Mouse (Mus musculus) hindbrain, postnatal 0 days (tissue): ENCODE results near the gene Gm9603. TPM values are rescaled to one million over a fixed set of nuclear protein-coding genes. Genes with fewer than 3 reads are reported as not detected.
"Not testable (repeated sequence)": the region's sequence is repeated elsewhere in the genome, so short reads cannot be mapped to it uniquely, and the experiment has no call there.

Experiments
- ATAC-seq: fragments of 200-750 bp; cut with Nextera tagmentation; 2 replicates; pipeline ENCODE4 v1.8.0; 2017; ENCODE audit warnings: mild to moderate bottlenecking, moderate TSS enrichment, moderate library complexity
- DNase-seq: peaks from one replicate; pipeline ENCODE4 v3.0.0-alpha.2; 2015; ENCODE audit warnings: low spot score
- H3K27ac ChIP-seq: fragments of 300-500 bp; sonication (generic); 2 replicates; pipeline ENCODE4 v1.5.1; 2014; ENCODE audit warnings: mild to moderate bottlenecking
- H3K27me3 ChIP-seq: fragments of 300-500 bp; sonication (generic); 2 replicates; pipeline ENCODE4 v1.6.1; 2014; ENCODE audit warnings: low read length, mixed read lengths; ENCODE audit not compliant: insufficient read depth
- H3K36me3 ChIP-seq: fragments of 300-500 bp; sonication (generic); 2 replicates; pipeline ENCODE4 v1.6.1; 2014; ENCODE audit warnings: low read length, mixed read lengths; ENCODE audit not compliant: insufficient read depth
- H3K4me1 ChIP-seq: fragments of 300-500 bp; sonication (generic); 2 replicates; pipeline ENCODE4 v1.6.1; 2014; ENCODE audit warnings: antibody characterized with exemption, low read length, mixed read lengths; ENCODE audit not compliant: insufficient read depth
- H3K4me2 ChIP-seq: fragments of 300-500 bp; sonication (generic); 2 replicates; pipeline ENCODE4 v1.6.1; 2014; ENCODE audit warnings: low read depth, mild to moderate bottlenecking, low read length, moderate library complexity, mixed read lengths
- H3K4me3 ChIP-seq: fragments of 300-500 bp; sonication (generic); 2 replicates; pipeline ENCODE4 v1.5.1; 2014; ENCODE audit warnings: low read length
- H3K9ac ChIP-seq: fragments of 300-500 bp; sonication (generic); replicated peaks from 2 replicates; pipeline ENCODE4 v1.6.1; 2014; ENCODE audit warnings: mild to moderate bottlenecking, low read length, moderate library complexity, mixed read lengths
- H3K9me3 ChIP-seq: fragments of 300-500 bp; sonication (generic); 2 replicates; pipeline ENCODE4 v1.6.1; 2016; ENCODE audit warnings: low read length, mixed read lengths
- WGBS: fragments of 180-500 bp; shearing (Covaris S2); extraction: QIAGEN DNeasy Blood & Tissue Kit; methylation state at CpG from one replicate; pipeline ENCODE4 v1.1.7; 2014; 5-methylcytosine and 5-hydroxymethylcytosine counted together
- polyA plus RNA-seq: library from polyadenylated mRNA; unstranded; fragments of >200 nt; fragmentation: Nextera tagmentation; extraction: Ambion mirVana; gene quantifications from 2 replicates; pipeline ENCODE4 v1.2.1, GENCODE M21; 2015
- total RNA-seq: library from RNA; depleted of rRNA; stranded (reverse); fragments of >200 nt; gene quantifications from 2 replicates; pipeline ENCODE4 v1.2.3, GENCODE M21; 2014; rRNA removed

Gm9603 gene
- total RNA-seq, result not detected in 2 replicates
- polyA plus RNA-seq, result not detected in 2 replicates

DNA sequence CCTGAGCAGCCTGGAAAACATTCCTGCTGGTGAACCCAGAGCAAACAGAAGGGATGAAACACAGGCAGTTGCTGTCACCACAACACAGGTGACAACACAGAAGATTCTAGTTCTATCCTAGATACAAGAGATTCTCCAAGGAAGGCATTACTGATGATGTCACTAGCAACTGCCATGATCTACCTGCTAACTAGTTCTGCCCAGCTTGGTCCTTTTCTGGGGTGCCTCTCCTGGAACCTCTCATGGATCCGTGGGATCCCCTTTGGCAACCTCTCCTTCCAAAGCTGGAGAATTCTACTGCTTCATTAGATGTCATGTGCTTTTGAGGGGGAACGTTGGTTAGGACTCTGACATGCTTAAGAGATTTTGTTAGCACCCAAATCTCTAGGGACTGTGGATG is at the start of gene Gm9603:
Gene Gm9603 (minus strand): TSS at position 101 of the 400 bp plus-strand sequence.
- WGBS, result no CpG with 5 or more reads among the region's 2 CpGs
- not testable (repeated sequence) for H3K4me2 ChIP-seq, DNase-seq, H3K27me3 ChIP-seq, H3K9me3 ChIP-seq, ATAC-seq, H3K4me3 ChIP-seq, H3K36me3 ChIP-seq, H3K27ac ChIP-seq, H3K4me1 ChIP-seq, H3K9ac ChIP-seq

DNA sequence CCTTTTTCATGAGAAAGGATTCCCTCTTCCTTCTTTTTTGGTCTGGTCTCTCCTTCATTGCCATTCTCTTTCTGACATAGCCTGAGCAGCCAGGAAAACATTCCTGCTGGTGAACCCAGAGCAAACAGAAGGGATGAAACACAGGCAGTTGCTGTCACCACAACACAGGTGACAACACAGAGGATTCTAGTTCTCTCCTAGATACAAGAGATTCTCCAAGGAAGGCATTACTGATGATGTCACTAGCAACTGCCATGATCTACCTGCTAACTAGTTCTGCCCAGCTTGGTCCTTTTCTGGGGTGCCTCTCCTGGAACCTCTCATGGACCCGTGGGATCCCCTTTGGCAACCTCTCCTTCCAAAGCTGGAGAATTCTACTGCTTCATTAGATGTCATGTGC is 54.3 kb downstream of the Gm9603 start, which contains the start of gene Gm8265:
Gene Gm8265 (minus strand): TSS at position 101 of the 400 bp plus-strand sequence.
- whole genome bisulfite sequencing, result no CpG with 5 or more reads among the region's 1 CpGs
- not testable (repeated sequence) for ATAC-seq, H3K9me3 ChIP-seq, H3K27ac ChIP-seq, H3K27me3 ChIP-seq, DNase-seq, H3K4me3 ChIP-seq, H3K4me2 ChIP-seq, H3K4me1 ChIP-seq, H3K9ac ChIP-seq, H3K36me3 ChIP-seq

Other genes starting within 250 kb of the Gm9603 start
- 1.2 and 2.1 TPM in 2 replicates for gene Gm3194, start 232.0 kb downstream of the Gm9603 start, total RNA-seq
- 2.2 and 2.3 TPM in 2 replicates for gene Gm3194, start 232.0 kb downstream of the Gm9603 start, polyA plus RNA-seq
- gene Gm8246, start 209.6 kb downstream of the Gm9603 start, total RNA-seq, result not detected in 2 replicates
- gene Gm8246, start 209.6 kb downstream of the Gm9603 start, polyA plus RNA-seq, result not detected in 2 replicates
- not detected in 2 replicates for gene Gm3187, start 203.2 kb downstream of the Gm9603 start, total RNA-seq
- gene Gm3187, start 203.2 kb downstream of the Gm9603 start, polyA plus RNA-seq, result 0.11 TPM in 1 of 2 replicates, not detected in the other
- gene Gm3488, start 185.8 kb downstream of the Gm9603 start, total RNA-seq, result 8.0 and 10.6 TPM in 2 replicates
- gene Gm3488, start 185.8 kb downstream of the Gm9603 start, polyA plus RNA-seq, result 14.2 and 17.1 TPM in 2 replicates
- gene Gm3532, start 149.0 kb downstream of the Gm9603 start, total RNA-seq, result not detected in 2 replicates
- not detected in 2 replicates for gene Gm3532, start 149.0 kb downstream of the Gm9603 start, polyA plus RNA-seq
- not detected in 2 replicates for gene Gm8265, start 54.4 kb downstream of the Gm9603 start, total RNA-seq
- gene Gm8265, start 54.4 kb downstream of the Gm9603 start, polyA plus RNA-seq, result not detected in 2 replicates
- not detected in 2 replicates for gene Gm3373, start 54.1 kb upstream of the Gm9603 start, total RNA-seq
- gene Gm3373, start 54.1 kb upstream of the Gm9603 start, polyA plus RNA-seq, result 1.4 TPM in 1 of 2 replicates, not detected in the other
- gene Gm3383, start 120.5 kb upstream of the Gm9603 start, total RNA-seq, result 2.3 and 2.7 TPM in 2 replicates
- 3.4 and 3.5 TPM in 2 replicates for gene Gm3383, start 120.5 kb upstream of the Gm9603 start, polyA plus RNA-seq
- not detected in 2 replicates for gene Gm3424, start 142.9 kb upstream of the Gm9603 start, total RNA-seq
- not detected in 2 replicates for gene Gm3424, start 142.9 kb upstream of the Gm9603 start, polyA plus RNA-seq
- 0.25 and 0.26 TPM in 2 replicates for gene Gm8237, start 192.9 kb upstream of the Gm9603 start, total RNA-seq
- gene Gm8237, start 192.9 kb upstream of the Gm9603 start, polyA plus RNA-seq, result 1.4 and 1.5 TPM in 2 replicates